ENCODE assay signal across 16 mouse cellular contexts in genomic region chr7:30412735-30413147, GRCm38 (mm10). TPM values are rescaled to one million over a fixed set of nuclear protein-coding genes. Genes with fewer than 3 reads are reported as not detected.
DNase-seq lines count a peak whose midpoint lies in the region; ATAC-seq and TF ChIP-seq lines count a peak whose summit lies in the region.
"Had no signal": no experiment of that assay in that cellular context is flagged by ENCODE, and none has a peak within 500 bp of the region (broad histone marks: within the 10 kb centered on the region; RNA-seq: fewer than 3 reads in every experiment).

No protein-coding gene starts in this region.

- H3K4me3 ChIP-seq in cortical plate, adult 2 months (ENCODE audit: insufficient read depth, low read length), result no peak overlapping the region
- H3K4me3 ChIP-seq: embryonic facial prominence, embryonic 12.5 days; limb, embryonic 10.5 days; midbrain, embryonic 13.5 days; neural tube, embryonic 15.5 days had no signal

- no peak for TF ChIP-seq CTCF in cortical plate, adult 2 months (IDR thresholded peaks at IDR 0.05; ENCODE audit: extremely low read depth, insufficient read depth, low read length)

- TF ChIP-seq POLR2A in cortical plate, adult 2 months (IDR thresholded peaks at IDR 0.05; ENCODE audit: extremely low read depth, insufficient read depth, low read length), result no peak

- ATAC-seq in megakaryocyte progenitor cell, adult 5-6 weeks (replicated peaks; ENCODE audit: poor library complexity), result peak; percentile 78
- ATAC-seq in erythroblast, adult 5-6 weeks (replicated peaks; ENCODE audit: low FRiP score, poor library complexity, severe bottlenecking), result no peak
- ATAC-seq: activated CD4-positive, CD25-positive, alpha-beta regulatory T cell, adult 4 months; midbrain, embryonic 13.5 days had no signal

- peak; percentile 84 for DNase-seq in layer of hippocampus, adult 9-11 months
- DNase-seq in layer of hippocampus, postnatal 14 days (ENCODE audit: low spot score in 2 of 2), result no peak
- peak; percentile 61 for DNase-seq in thymus, postnatal 14 days
- DNase-seq in urinary bladder, adult 18-20 months (ENCODE audit: low spot score in 2 of 2), result no peak
- no peak for DNase-seq in urinary bladder, postnatal 4 days (ENCODE audit: low spot score in 2 of 2)
- DNase-seq: cerebellum, adult 11 months; heart, postnatal 14 days; kidney, adult 9 months had no signal

- H3K27ac ChIP-seq in cortical plate, adult 2 months (ENCODE audit: insufficient read depth, low read length), result peak overlapping the region; percentile 33; the same call in 1 of the 2 replicates
- H3K27ac ChIP-seq: embryonic facial prominence, embryonic 12.5 days; limb, embryonic 10.5 days; midbrain, embryonic 13.5 days; neural tube, embryonic 15.5 days had no signal

- no peaks in the 10 kb centered on the region for H3K4me1 ChIP-seq in cortical plate, adult 2 months (ENCODE audit: control insufficient read depth, insufficient read depth, low read length)
- H3K4me1 ChIP-seq: embryonic facial prominence, embryonic 12.5 days; limb, embryonic 10.5 days; midbrain, embryonic 13.5 days; neural tube, embryonic 15.5 days had no signal

RNA-seq across cellular contexts. Expression of gene Tyrobp, which starts 0.8 kb away (rescaled TPM):
- total RNA-seq in layer of hippocampus, postnatal 14 days (2021), result 10 to 100 TPM; 26.7 to 30.1 TPM
- 78.9 and 79.5 TPM in 2 replicates for polyA plus RNA-seq in cortical plate, adult 2 months (2012; rRNA removed)
- total RNA-seq in megakaryocyte progenitor cell, adult 5-6 weeks (2015), result 406 and 473 TPM in 2 replicates
- total RNA-seq in megakaryocyte progenitor cell, adult 5-6 weeks (2017), result 229 and 322 TPM in 2 replicates
- total RNA-seq in erythroblast, adult 5-6 weeks (2015; ENCODE audit: low replicate concordance), result 315 and 361 TPM in 2 replicates
- 122 and 140 TPM in 2 replicates for total RNA-seq in erythroblast, adult 5-6 weeks (2017; ENCODE audit: low replicate concordance)

RNA-seq across cellular contexts. Expression of gene Hcst, which starts 6.9 kb away (rescaled TPM):
- not detected for total RNA-seq in layer of hippocampus, postnatal 14 days (2021)
- polyA plus RNA-seq in cortical plate, adult 2 months (2012; rRNA removed), result 1.1 and 1.7 TPM in 2 replicates
- total RNA-seq in megakaryocyte progenitor cell, adult 5-6 weeks (2015), result 28.1 and 30.3 TPM in 2 replicates
- total RNA-seq in megakaryocyte progenitor cell, adult 5-6 weeks (2017), result 10.0 and 12.7 TPM in 2 replicates
- total RNA-seq in erythroblast, adult 5-6 weeks (2015; ENCODE audit: low replicate concordance), result 14.2 and 29.0 TPM in 2 replicates
- 2.6 and 13.9 TPM in 2 replicates for total RNA-seq in erythroblast, adult 5-6 weeks (2017; ENCODE audit: low replicate concordance)
- polyA plus RNA-seq: limb, embryonic 10.5 days; midbrain, embryonic 13.5 days had no signal

RNA-seq across cellular contexts. Expression of gene Nfkbid, which starts 8.8 kb away (rescaled TPM):
- total RNA-seq in layer of hippocampus, postnatal 14 days (2021), result 1 to 10 TPM; 3.7 to 3.8 TPM
- 4.4 and 5.7 TPM in 2 replicates for polyA plus RNA-seq in cortical plate, adult 2 months (2012; rRNA removed)
- 14.1 and 24.0 TPM in 2 replicates for total RNA-seq in megakaryocyte progenitor cell, adult 5-6 weeks (2015)
- 5.3 and 13.7 TPM in 2 replicates for total RNA-seq in megakaryocyte progenitor cell, adult 5-6 weeks (2017)
- total RNA-seq in erythroblast, adult 5-6 weeks (2015; ENCODE audit: low replicate concordance), result 2.1 and 5.0 TPM in 2 replicates
- 0.14 and 3.6 TPM in 2 replicates for total RNA-seq in erythroblast, adult 5-6 weeks (2017; ENCODE audit: low replicate concordance)

RNA-seq across cellular contexts. Expression of gene Aplp1, which starts 32.6 kb away (rescaled TPM):
- total RNA-seq in layer of hippocampus, postnatal 14 days (2021), result 100 to 1,000 TPM; 981 to 987 TPM
- polyA plus RNA-seq in cortical plate, adult 2 months (2012; rRNA removed), result 1,095 and 1,125 TPM in 2 replicates
- not detected in 2 replicates for total RNA-seq in megakaryocyte progenitor cell, adult 5-6 weeks (2015)
- not detected in 2 replicates for total RNA-seq in megakaryocyte progenitor cell, adult 5-6 weeks (2017)
- total RNA-seq in erythroblast, adult 5-6 weeks (2015; ENCODE audit: low replicate concordance), result not detected in 2 replicates
- not detected in 2 replicates for total RNA-seq in erythroblast, adult 5-6 weeks (2017; ENCODE audit: low replicate concordance)

RNA-seq across cellular contexts. Expression of gene Kirrel2, which starts 44.7 kb away (rescaled TPM):
- 10 to 100 TPM in 1 of 2 experiments, 1 to 10 TPM in 1; 8.5 to 15.5 TPM for total RNA-seq in layer of hippocampus, postnatal 14 days (2021)
- 7.8 and 8.3 TPM in 2 replicates for polyA plus RNA-seq in cortical plate, adult 2 months (2012; rRNA removed)
- not detected in 2 replicates for total RNA-seq in megakaryocyte progenitor cell, adult 5-6 weeks (2015)
- not detected in 2 replicates for total RNA-seq in megakaryocyte progenitor cell, adult 5-6 weeks (2017)
- not detected in 2 replicates for total RNA-seq in erythroblast, adult 5-6 weeks (2015; ENCODE audit: low replicate concordance)
- total RNA-seq in erythroblast, adult 5-6 weeks (2017; ENCODE audit: low replicate concordance), result not detected in 2 replicates
- total RNA-seq: heart, postnatal 14 days had no signal
- polyA plus RNA-seq: activated CD4-positive, CD25-positive, alpha-beta regulatory T cell, adult 4 months; limb, embryonic 10.5 days had no signal

Comparison
In these comparisons a context has a peak if more than half of its experiments do, and no peak if none do; other contexts are left out.
1. DNase-seq: peak in layer of hippocampus, adult 9-11 months (single experiment) and thymus, postnatal 14 days (single experiment); none in layer of hippocampus, postnatal 14 days (0 of 2), urinary bladder, adult 18-20 months (0 of 2) and urinary bladder, postnatal 4 days (0 of 2).